Mouse (Mus musculus) neural tube, embryonic 14.5 days (tissue): Measurements from ENCODE around the gene Enox1. TPM values are rescaled to one million over a fixed set of nuclear protein-coding genes. Genes with fewer than 3 reads are reported as not detected.

Experiments
- ATAC-seq: fragments of 200-750 bp; cut with Nextera tagmentation; 2 replicates; pipeline ENCODE4 v1.8.0; 2017; ENCODE audit warnings: low read depth, mild to moderate bottlenecking, moderate TSS enrichment, moderate library complexity
- H3K27ac ChIP-seq: fragments of 300-500 bp; sonication (generic); 2 replicates; pipeline ENCODE4 v1.5.1; 2014; ENCODE audit warnings: low read depth, mild to moderate bottlenecking, control low read depth, low read length, moderate library complexity, mixed read lengths
- H3K27me3 ChIP-seq: fragments of 300-500 bp; sonication (generic); 2 replicates; pipeline ENCODE4 v1.6.1; 2014; ENCODE audit warnings: low read length; ENCODE audit not compliant: control insufficient read depth, insufficient read depth
- H3K36me3 ChIP-seq: fragments of 300-500 bp; sonication (generic); 2 replicates; pipeline ENCODE4 v1.6.1; 2014; ENCODE audit warnings: low read length, mixed read lengths; ENCODE audit not compliant: control insufficient read depth, insufficient read depth
- H3K4me1 ChIP-seq: fragments of 300-500 bp; sonication (generic); 2 replicates; pipeline ENCODE4 v1.6.1; 2014; ENCODE audit warnings: low read length; ENCODE audit not compliant: control insufficient read depth, insufficient read depth
- H3K4me2 ChIP-seq: fragments of 300-500 bp; sonication (generic); 2 replicates; pipeline ENCODE4 v1.6.1; 2014; ENCODE audit warnings: mild to moderate bottlenecking, low read depth, low read length, control low read depth
- H3K4me3 ChIP-seq: fragments of 300-500 bp; sonication (generic); 2 replicates; pipeline ENCODE4 v1.5.1; 2014; ENCODE audit warnings: low read depth, low read length, control low read depth, mixed read lengths
- H3K9ac ChIP-seq: fragments of 300-500 bp; sonication (generic); replicated peaks from 2 replicates; pipeline ENCODE4 v1.6.1; 2014; ENCODE audit warnings: low read depth, mild to moderate bottlenecking, control low read depth, low read length, mixed read lengths
- H3K9me3 ChIP-seq: fragments of 300-500 bp; sonication (generic); 2 replicates; pipeline ENCODE4 v1.6.1; 2016; ENCODE audit warnings: low read length; ENCODE audit not compliant: control insufficient read depth
- WGBS: fragments of 180-500 bp; shearing (Covaris S2); extraction: QIAGEN DNeasy Blood & Tissue Kit; methylation state at CpG from one replicate; pipeline ENCODE4 v1.1.7; 2014; 5-methylcytosine and 5-hydroxymethylcytosine counted together
- polyA plus RNA-seq: library from polyadenylated mRNA; unstranded; fragments of >200 nt; fragmentation: Nextera tagmentation; extraction: Ambion mirVana; gene quantifications from 2 replicates; pipeline ENCODE4 v1.2.1, GENCODE M21; 2014

Gene Enox1
- polyA plus RNA-seq, 1 experiment from 2014 or later = 36.2 TPM

- Histone ChIP-seq H3K27me3 (no peaks in the 10 kb centered on the region), H3K9me3 (no peaks in the 10 kb centered on the region), H3K4me3 (no peak overlapping the region), H3K4me1 (no peaks in the 10 kb centered on the region), H3K9ac (no peak overlapping the region), H3K27ac (no peak overlapping the region), H3K36me3 (peaks cover 5% of the 10 kb centered on the region; the same call in 1 of the 2 replicates), H3K4me2 (no peak overlapping the region)
- ATAC-seq = no peak
- WGBS = 49% methylated on average over 3 of the region's 3 CpGs
Observed at GRCm38 (mm10) chr14:77668096-77668495, 511.5 kb downstream of the Enox1 start.

- WGBS = 57% methylated on average over 7 of the region's 7 CpGs
- no peak overlapping the region for H3K27ac ChIP-seq
Observed at GRCm38 (mm10) chr14:77669494-77669893, 512.9 kb downstream of the Enox1 start.

GRCm38 (mm10) chr14:77670945-77671344, 514.4 kb downstream of the Enox1 start:
- H3K27me3 ChIP-seq = no peaks in the 10 kb centered on the region
- no peak overlapping the region for H3K9ac ChIP-seq
- no peak overlapping the region for H3K4me2 ChIP-seq
- H3K36me3 ChIP-seq = no peaks in the 10 kb centered on the region
- 0 out of 2 replicates have a peak, but pooled peaks cover 3% of the 10 kb centered on the region for H3K4me1 ChIP-seq
- 76% methylated on average over 5 of the region's 5 CpGs for WGBS
- H3K9me3 ChIP-seq = no peaks in the 10 kb centered on the region
- no peak overlapping the region for H3K4me3 ChIP-seq
- no peak overlapping the region for H3K27ac ChIP-seq
- no peak for ATAC-seq

More at GRCm38 (mm10) chr14:77669494-77669893, 512.9 kb downstream of the Enox1 start:
- Histone ChIP-seq H3K27me3 (no peaks in the 10 kb centered on the region), H3K4me2 (no peak overlapping the region), H3K9me3 (no peaks in the 10 kb centered on the region), H3K4me3 (no peak overlapping the region), H3K9ac (no peak overlapping the region), H3K36me3 (peaks cover 5% of the 10 kb centered on the region; the same call in 1 of the 2 replicates), H3K4me1 (0 out of 2 replicates have a peak, but pooled peaks cover 3% of the 10 kb centered on the region)
- ATAC-seq = no peak

GRCm38 (mm10) chr14:77671961-77672360, 515.4 kb downstream of the Enox1 start:
- H3K9ac ChIP-seq = no peak overlapping the region
- H3K27me3 ChIP-seq = no peaks in the 10 kb centered on the region
- WGBS = 81% methylated on average over 11 of the region's 11 CpGs
- H3K9me3 ChIP-seq = no peaks in the 10 kb centered on the region
- ATAC-seq = no peak
- H3K4me2 ChIP-seq = no peak overlapping the region
- H3K4me3 ChIP-seq = no peak overlapping the region
- 0 out of 2 replicates have a peak, but pooled peaks cover 3% of the 10 kb centered on the region for H3K4me1 ChIP-seq
- H3K36me3 ChIP-seq = no peaks in the 10 kb centered on the region
- no peak overlapping the region for H3K27ac ChIP-seq

GRCm38 (mm10) chr14:77673138-77673537, 516.6 kb downstream of the Enox1 start:
- Histone ChIP-seq H3K4me1 (0 out of 2 replicates have a peak, but pooled peaks cover 3% of the 10 kb centered on the region), H3K27me3 (no peaks in the 10 kb centered on the region), H3K36me3 (no peaks in the 10 kb centered on the region), H3K4me3 (no peak overlapping the region), H3K27ac (peak overlapping the region; percentile 39; the same call in 1 of the 2 replicates), H3K9ac (no peak overlapping the region), H3K4me2 (no peak overlapping the region), H3K9me3 (no peaks in the 10 kb centered on the region)
- WGBS = 19% methylated on average over 8 of the region's 8 CpGs
- 0 out of 2 replicates have a peak, but pooled peaks have one; percentile 7 for ATAC-seq

GRCm38 (mm10) chr14:77677951-77678350, 521.4 kb downstream of the Enox1 start:
- Histone ChIP-seq H3K27me3 (no peaks in the 10 kb centered on the region), H3K36me3 (no peaks in the 10 kb centered on the region), H3K9ac (no peak overlapping the region), H3K9me3 (no peaks in the 10 kb centered on the region), H3K27ac (no peak overlapping the region), H3K4me1 (0 out of 2 replicates have a peak, but pooled peaks cover 3% of the 10 kb centered on the region), H3K4me3 (no peak overlapping the region), H3K4me2 (no peak overlapping the region)
- ATAC-seq = peak; percentile 47; the same call in 1 of the 2 replicates
- WGBS = 29% methylated on average over 7 of the region's 7 CpGs

GRCm38 (mm10) chr14:77679877-77680276, 523.3 kb downstream of the Enox1 start:
- H3K9ac ChIP-seq = no peak overlapping the region
- H3K36me3 ChIP-seq = no peaks in the 10 kb centered on the region
- no peak overlapping the region for H3K4me3 ChIP-seq
- ATAC-seq = peak; percentile 49; the same call in 1 of the 2 replicates
- H3K4me1 ChIP-seq = no peaks in the 10 kb centered on the region
- H3K9me3 ChIP-seq = no peaks in the 10 kb centered on the region
- no peak overlapping the region for H3K27ac ChIP-seq
- no peaks in the 10 kb centered on the region for H3K27me3 ChIP-seq
- 62% methylated on average over 9 of the region's 9 CpGs for WGBS
- no peak overlapping the region for H3K4me2 ChIP-seq

- Histone ChIP-seq H3K4me3 (no peak overlapping the region), H3K9ac (no peak overlapping the region), H3K27ac (no peak overlapping the region), H3K4me2 (no peak overlapping the region), H3K27me3 (no peaks in the 10 kb centered on the region), H3K9me3 (no peaks in the 10 kb centered on the region), H3K36me3 (no peaks in the 10 kb centered on the region), H3K4me1 (no peaks in the 10 kb centered on the region)
- no peak for ATAC-seq
- 81% methylated on average over 10 of the region's 10 CpGs for WGBS
Observed at GRCm38 (mm10) chr14:77682888-77683555, 526.5 kb downstream of the Enox1 start.

- no peaks in the 10 kb centered on the region for H3K36me3 ChIP-seq
- H3K4me2 ChIP-seq = no peak overlapping the region
- no peaks in the 10 kb centered on the region for H3K4me1 ChIP-seq
- no peak overlapping the region for H3K27ac ChIP-seq
- no peaks in the 10 kb centered on the region for H3K9me3 ChIP-seq
- no peak overlapping the region for H3K9ac ChIP-seq
- ATAC-seq = no peak
- no peaks in the 10 kb centered on the region for H3K27me3 ChIP-seq
- H3K4me3 ChIP-seq = no peak overlapping the region
- WGBS = 89% methylated on average over 4 of the region's 4 CpGs
Observed at GRCm38 (mm10) chr14:77689816-77690215, 533.3 kb downstream of the Enox1 start.
